Comparison of ENCODE assay signal across 9 mouse cellular contexts in genomic region chr19:5653969-5654719, GRCm38 (mm10). TPM values are rescaled to one million over a fixed set of nuclear protein-coding genes. Genes with fewer than 3 reads are reported as not detected.
A peak's percentile ranks its signal among the peaks of the same experiment; 100 is the strongest.
DNase-seq lines count a peak whose midpoint lies in the region; ATAC-seq lines count a peak whose summit lies in the region.
"Had no signal": no experiment of that assay in that cellular context is flagged by ENCODE, and none has a peak within 500 bp of the region (broad histone marks: within the 10 kb centered on the region; RNA-seq: fewer than 3 reads in every experiment).

No protein-coding gene starts in this region.

- no peak overlapping the region; the same call in 1 of the 2 replicates for H3K9ac ChIP-seq in intestine, embryonic 14.5 days (ENCODE audit: low read length)
- H3K9ac ChIP-seq in midbrain, embryonic 13.5 days (replicated peaks), result peak overlapping the region; percentile 57

- H3K4me3 ChIP-seq in intestine, embryonic 14.5 days (ENCODE audit: low read depth, low read length), result peak overlapping the region; percentile 36
- peak overlapping the region; percentile 42 for H3K4me3 ChIP-seq in midbrain, embryonic 13.5 days (replicated peaks)
- H3K4me3 ChIP-seq: myocyte had no signal

- peak; percentile 22 for DNase-seq in kidney, adult 18-20 months
- DNase-seq in kidney, adult 11 months, result no peak
- peak; percentile 84 for DNase-seq in embryo, embryonic 10.5 days (ENCODE audit: low spot score)
- peak; percentile 87 for DNase-seq in intestine, embryonic 14.5 days (ENCODE audit: low spot score)
- DNase-seq in spleen, adult 12 weeks (ENCODE audit: low spot score), result no peak
- no peak for DNase-seq in right cerebral cortex, postnatal 14 days
- DNase-seq in gastrocnemius, postnatal 36 days, result no peak

- WGBS in intestine, embryonic 14.5 days, result 9% methylated on average over 61 of the region's 62 CpGs
- 8% methylated on average over 62 of the region's 62 CpGs for WGBS in midbrain, embryonic 13.5 days

- H3K27ac ChIP-seq in intestine, embryonic 14.5 days (ENCODE audit: low read depth), result no peak overlapping the region
- no peak overlapping the region for H3K27ac ChIP-seq in midbrain, embryonic 13.5 days

- H3K9me3 ChIP-seq in intestine, embryonic 14.5 days (ENCODE audit: control insufficient read depth, low read length), result no peaks in the 10 kb centered on the region
- no peaks in the 10 kb centered on the region for H3K9me3 ChIP-seq in midbrain, embryonic 13.5 days

- peaks cover 9% of the 10 kb centered on the region for H3K4me1 ChIP-seq in intestine, embryonic 14.5 days (replicated peaks; ENCODE audit: control insufficient read depth, insufficient read depth, low read length)
- peaks cover 17% of the 10 kb centered on the region for H3K4me1 ChIP-seq in midbrain, embryonic 13.5 days (replicated peaks)

- intact Hi-C loops in gastrocnemius, postnatal 36 days (cut with DNase I), result no loop called here

- H3K4me2 ChIP-seq in intestine, embryonic 14.5 days (ENCODE audit: low read length), result peak overlapping the region; percentile 68
- H3K4me2 ChIP-seq in midbrain, embryonic 13.5 days (replicated peaks), result peak overlapping the region; percentile 70

- peak; percentile 71 for ATAC-seq in intestine, embryonic 14.5 days (replicated peaks; ENCODE audit: low FRiP score, low TSS enrichment, low read depth)
- peak; percentile 46 for ATAC-seq in midbrain, embryonic 13.5 days

- H3K27me3 ChIP-seq in intestine, embryonic 14.5 days (replicated peaks; ENCODE audit: control insufficient read depth, insufficient read depth, low read length), result peaks cover 12% of the 10 kb centered on the region
- peaks cover 48% of the 10 kb centered on the region for H3K27me3 ChIP-seq in midbrain, embryonic 13.5 days

- peaks cover 28% of the 10 kb centered on the region for H3K36me3 ChIP-seq in intestine, embryonic 14.5 days (ENCODE audit: control insufficient read depth, insufficient read depth, low read length)
- peaks cover 15% of the 10 kb centered on the region; the same call in 1 of the 2 replicates for H3K36me3 ChIP-seq in midbrain, embryonic 13.5 days

RNA-seq across cellular contexts. Expression of gene Sipa1, which starts 9.4 kb away (rescaled TPM):
- polyA plus RNA-seq in intestine, embryonic 14.5 days (2014; fragmentation: Nextera tagmentation; extraction: Ambion mirVana), result 18.0 and 21.7 TPM in 2 replicates
- 10.8 and 14.1 TPM in 2 replicates for polyA plus RNA-seq in midbrain, embryonic 13.5 days (2015; fragmentation: Nextera tagmentation; extraction: Ambion mirVana)
- total RNA-seq in gastrocnemius, postnatal 36 days (2021), result 1 to 10 TPM; 6.9 to 9.5 TPM

RNA-seq across cellular contexts. Expression of gene Rela, which starts 16.9 kb away (rescaled TPM):
- polyA plus RNA-seq in intestine, embryonic 14.5 days (2014; fragmentation: Nextera tagmentation; extraction: Ambion mirVana), result 46.7 and 51.2 TPM in 2 replicates
- 30.9 and 35.4 TPM in 2 replicates for polyA plus RNA-seq in midbrain, embryonic 13.5 days (2015; fragmentation: Nextera tagmentation; extraction: Ambion mirVana)
- 10 to 100 TPM; 12.4 to 14.9 TPM for total RNA-seq in gastrocnemius, postnatal 36 days (2021)

RNA-seq across cellular contexts. Expression of gene Map3k11, which starts 34.4 kb away (rescaled TPM):
- polyA plus RNA-seq in intestine, embryonic 14.5 days (2014; fragmentation: Nextera tagmentation; extraction: Ambion mirVana), result 23.2 and 28.8 TPM in 2 replicates
- polyA plus RNA-seq in midbrain, embryonic 13.5 days (2015; fragmentation: Nextera tagmentation; extraction: Ambion mirVana), result 11.4 and 15.1 TPM in 2 replicates
- 10 to 100 TPM; 10.8 to 11.3 TPM for total RNA-seq in gastrocnemius, postnatal 36 days (2021)

RNA-seq across cellular contexts. Expression of gene Pcnx3, which starts 34.6 kb away (rescaled TPM):
- polyA plus RNA-seq in intestine, embryonic 14.5 days (2014; fragmentation: Nextera tagmentation; extraction: Ambion mirVana), result 27.6 and 30.8 TPM in 2 replicates
- polyA plus RNA-seq in midbrain, embryonic 13.5 days (2015; fragmentation: Nextera tagmentation; extraction: Ambion mirVana), result 25.6 and 29.1 TPM in 2 replicates
- 10 to 100 TPM; 12.2 to 15.2 TPM for total RNA-seq in gastrocnemius, postnatal 36 days (2021)

RNA-seq across cellular contexts. Expression of gene Kat5, which starts 44.1 kb away (rescaled TPM):
- 31.8 and 33.3 TPM in 2 replicates for polyA plus RNA-seq in intestine, embryonic 14.5 days (2014; fragmentation: Nextera tagmentation; extraction: Ambion mirVana)
- polyA plus RNA-seq in midbrain, embryonic 13.5 days (2015; fragmentation: Nextera tagmentation; extraction: Ambion mirVana), result 82.3 and 89.3 TPM in 2 replicates
- 10 to 100 TPM; 23.3 to 25.4 TPM for total RNA-seq in gastrocnemius, postnatal 36 days (2021)

Comparison
In these comparisons a context has a peak if more than half of its experiments do, and no peak if none do; other contexts are left out.
1. DNase-seq: peak in kidney, adult 18-20 months (single experiment), embryo, embryonic 10.5 days (single experiment) and intestine, embryonic 14.5 days (single experiment); none in kidney, adult 11 months (single experiment), spleen, adult 12 weeks (single experiment), right cerebral cortex, postnatal 14 days (single experiment) and gastrocnemius, postnatal 36 days (0 of 2).